Mouse (Mus musculus): ENCODE data around the gene Slc37a2.

Slc37a2 gene

DNA sequence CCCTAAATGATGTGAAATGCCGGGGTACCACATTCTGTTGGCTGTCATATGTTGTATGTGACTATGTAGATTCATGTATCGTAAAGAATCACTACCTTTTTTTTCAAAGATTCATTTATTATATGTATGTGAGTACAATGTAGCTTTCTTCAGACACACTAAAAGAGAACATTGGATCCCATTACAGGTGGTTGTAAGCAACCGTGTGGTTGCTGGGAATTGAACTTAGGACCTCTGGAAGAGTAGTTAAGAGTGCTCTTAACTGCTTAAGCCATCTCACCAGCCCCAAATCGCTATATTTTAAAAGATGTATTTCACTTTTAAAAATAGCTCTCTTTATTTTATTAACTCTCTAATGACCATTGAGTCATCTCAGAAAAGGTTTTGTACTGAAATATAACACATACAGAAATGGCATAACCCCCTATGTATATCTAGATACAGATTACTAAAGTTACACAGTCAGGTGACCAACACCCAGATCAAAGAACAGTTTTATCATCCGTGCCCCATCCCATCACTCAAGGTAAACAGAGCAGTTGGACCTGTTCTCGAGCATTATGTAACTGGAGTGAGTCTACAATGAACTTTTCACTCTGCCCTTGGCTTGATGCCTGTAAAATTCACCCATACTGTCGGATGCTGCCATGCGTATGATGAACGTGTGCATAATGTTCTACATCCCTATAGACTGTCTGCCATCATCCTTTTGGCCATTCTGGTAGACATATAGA is 41.0 kb downstream of the Slc37a2 start:
- DNase-seq (ENCODE audit: low read depth), result no peak

DNA sequence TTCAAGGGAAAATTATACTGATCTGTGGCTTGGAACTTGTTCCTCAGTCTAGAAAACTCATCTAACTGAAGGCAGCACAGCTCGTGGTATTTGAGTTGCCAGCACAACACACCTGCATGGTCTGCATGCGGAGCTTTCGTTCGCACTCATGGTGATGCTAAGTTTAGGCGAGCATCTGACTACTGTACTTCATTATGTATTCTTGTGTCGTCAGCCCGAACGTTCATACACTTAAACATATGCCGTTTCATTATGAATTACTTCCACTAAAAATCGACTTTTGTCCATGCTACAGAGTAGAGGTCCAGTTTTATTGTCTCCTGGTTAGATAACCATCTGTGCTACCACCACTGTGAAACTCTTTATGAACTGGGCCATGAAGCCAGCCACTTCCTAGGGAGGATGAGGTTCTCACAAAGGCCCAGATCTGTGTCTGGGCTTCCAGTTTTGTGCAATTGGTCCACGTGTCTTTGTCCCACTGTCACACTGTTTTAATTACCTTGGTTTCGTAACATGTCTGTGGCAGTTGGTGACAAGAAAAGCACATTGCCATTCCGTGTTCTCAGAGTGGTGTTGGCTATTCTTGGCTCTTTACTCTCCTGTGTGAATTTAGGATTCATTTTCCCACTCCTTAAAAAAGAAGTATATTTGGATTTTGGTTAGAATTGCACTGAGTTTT is 42.3 kb downstream of the Slc37a2 start:
- DNase-seq (ENCODE audit: low read depth), result no peak

DNA sequence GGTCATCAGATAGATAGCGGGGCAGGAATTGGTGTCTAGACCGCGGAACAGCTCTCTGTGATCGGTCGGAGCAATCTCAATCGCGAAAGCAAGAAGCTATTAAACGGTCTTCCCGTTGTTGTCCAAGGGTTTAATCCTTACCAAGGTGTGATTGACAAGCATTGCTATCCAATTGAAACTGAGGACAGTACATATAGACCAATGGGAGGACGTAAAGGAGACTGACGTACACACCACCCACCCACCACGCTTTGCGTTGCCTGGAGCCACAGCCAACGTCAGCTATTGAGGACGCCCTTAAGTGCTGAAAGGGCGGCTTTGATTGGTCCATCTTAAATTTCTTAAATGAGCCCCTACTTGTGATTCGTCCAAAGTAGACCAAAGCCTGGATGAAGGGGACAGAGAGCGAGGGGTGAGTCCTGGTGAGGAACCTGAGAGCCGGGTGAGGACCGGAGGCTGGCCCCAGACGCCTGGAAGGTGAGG is 47.6 kb downstream of the Slc37a2 start, which contains the start of gene Tmem218:
Gene Tmem218, plus strand, starts transcription at position 295 of the 483 bp plus-strand sequence.
- peak; percentile 100 for DNase-seq (ENCODE audit: low read depth)

DNA sequence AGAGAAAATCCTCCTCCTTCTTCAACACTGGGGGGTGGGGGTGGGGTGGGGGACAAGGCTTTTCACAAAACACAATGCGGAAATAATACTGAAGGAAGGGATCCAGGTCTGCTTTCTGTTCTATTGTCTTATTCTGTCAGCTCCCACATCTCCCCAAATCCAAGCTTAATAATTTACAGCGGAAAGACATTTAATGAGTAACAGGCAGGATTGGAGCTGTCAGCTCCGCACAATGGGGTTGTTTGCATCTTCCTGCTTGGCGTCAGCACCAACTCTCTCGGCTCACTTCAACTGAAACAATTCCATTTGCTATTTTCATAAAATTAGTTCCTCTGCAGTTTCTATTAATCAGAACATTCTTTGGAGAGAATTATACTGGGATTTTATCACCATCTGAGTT is 51.7 kb downstream of the Slc37a2 start:
- DNase-seq (ENCODE audit: low read depth), result no peak

DNA sequence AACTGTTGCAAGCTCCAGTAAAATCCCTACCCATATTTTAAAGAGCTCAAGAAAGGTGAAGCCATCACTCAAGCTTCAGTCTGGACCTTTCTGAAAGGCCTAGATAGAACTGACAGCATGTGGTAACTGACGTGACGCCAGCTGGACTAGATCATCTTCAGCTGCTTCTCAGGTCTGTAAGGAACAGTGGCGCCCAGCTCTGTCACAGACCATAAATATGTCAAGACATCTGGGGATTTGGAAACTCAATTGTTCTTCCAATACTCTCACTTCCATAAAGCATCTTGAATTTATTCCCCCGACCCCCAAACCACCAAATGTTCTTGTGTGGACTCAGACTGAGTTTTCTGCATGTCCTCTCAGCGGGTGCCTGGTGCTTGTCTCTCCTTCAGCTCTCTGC is 55.1 kb downstream of the Slc37a2 start:
- no peak for DNase-seq (ENCODE audit: low read depth)

DNA sequence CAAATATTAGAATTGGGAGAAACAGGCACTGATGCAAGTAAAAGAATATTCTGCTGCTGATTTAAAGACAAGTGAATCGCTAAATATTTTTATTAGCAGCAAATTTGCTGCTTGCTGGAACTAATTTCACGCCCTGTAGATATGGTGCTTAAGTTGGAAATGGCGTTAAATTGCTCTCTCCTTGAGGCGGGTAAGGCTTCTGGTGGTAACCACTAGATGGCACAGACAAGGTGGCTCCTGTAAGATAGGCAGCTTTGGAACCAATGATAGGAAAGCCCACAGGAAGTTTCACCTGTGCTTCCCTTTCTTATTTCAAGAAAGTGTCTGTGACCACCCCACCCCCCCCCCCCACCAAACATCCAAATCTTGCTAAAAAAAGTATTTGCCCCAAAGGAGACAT is 58.5 kb downstream of the Slc37a2 start:
- no peak for DNase-seq (ENCODE audit: low read depth)

DNA sequence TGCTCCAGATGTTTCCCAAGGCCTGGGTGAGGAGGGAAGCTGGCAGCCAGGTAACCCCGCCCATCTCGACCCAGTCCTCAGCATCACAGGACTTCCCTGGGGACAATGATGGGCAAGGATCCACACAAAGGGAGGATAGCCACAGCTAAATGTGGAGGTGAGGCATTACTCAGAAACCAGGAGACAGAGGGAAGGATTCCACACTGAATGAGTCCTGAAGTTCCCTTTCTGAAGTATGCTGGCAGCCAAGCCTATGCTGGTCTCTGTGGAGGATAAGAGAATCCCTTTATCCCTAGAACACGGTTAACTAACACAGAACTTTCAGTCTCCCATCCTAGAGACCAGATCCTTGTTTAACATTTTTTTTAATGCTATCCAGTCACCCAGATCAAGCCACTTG is 67.5 kb downstream of the Slc37a2 start:
- DNase-seq (ENCODE audit: low read depth), result no peak

DNA sequence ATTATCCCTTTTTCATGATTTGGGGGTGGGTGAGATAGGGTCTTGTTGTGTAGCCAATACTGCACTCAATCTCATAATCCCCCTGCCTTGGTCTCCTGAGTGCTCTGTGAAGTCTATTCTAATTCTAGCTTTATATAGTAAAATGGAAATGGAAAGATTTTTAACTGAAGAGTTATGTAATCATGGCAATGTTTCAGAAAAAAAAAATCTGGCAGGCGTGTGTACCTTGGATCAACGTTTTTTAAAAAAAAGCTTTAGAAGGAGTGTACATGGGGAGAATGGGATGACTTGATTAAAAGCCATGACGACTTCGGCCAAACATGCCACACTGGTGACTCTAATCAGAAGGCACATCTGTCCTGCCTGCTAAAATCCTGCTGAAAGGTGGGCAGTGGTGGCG is 68.1 kb downstream of the Slc37a2 start:
- no peak for DNase-seq (ENCODE audit: low read depth)

DNA sequence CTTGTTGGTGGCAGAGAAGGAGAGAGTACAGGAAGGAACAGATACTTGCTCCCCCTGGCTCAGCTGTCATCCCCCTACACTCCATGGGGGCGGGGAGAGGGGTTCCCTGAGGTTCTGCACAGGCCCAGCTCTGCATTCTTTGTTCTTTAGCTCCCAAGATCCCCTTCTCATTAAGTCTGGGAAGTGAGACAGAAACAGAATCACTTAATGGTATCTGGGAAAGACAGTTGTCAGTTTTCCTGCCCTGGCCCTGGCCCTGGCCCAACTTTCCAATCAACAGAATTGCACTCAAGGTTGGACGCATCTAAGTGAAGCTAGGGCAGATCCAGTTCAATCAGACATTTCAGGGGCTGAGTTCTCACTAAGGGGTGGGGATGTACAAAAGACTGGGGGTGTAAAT is 72.4 kb downstream of the Slc37a2 start:
- DNase-seq (ENCODE audit: low read depth), result no peak

DNA sequence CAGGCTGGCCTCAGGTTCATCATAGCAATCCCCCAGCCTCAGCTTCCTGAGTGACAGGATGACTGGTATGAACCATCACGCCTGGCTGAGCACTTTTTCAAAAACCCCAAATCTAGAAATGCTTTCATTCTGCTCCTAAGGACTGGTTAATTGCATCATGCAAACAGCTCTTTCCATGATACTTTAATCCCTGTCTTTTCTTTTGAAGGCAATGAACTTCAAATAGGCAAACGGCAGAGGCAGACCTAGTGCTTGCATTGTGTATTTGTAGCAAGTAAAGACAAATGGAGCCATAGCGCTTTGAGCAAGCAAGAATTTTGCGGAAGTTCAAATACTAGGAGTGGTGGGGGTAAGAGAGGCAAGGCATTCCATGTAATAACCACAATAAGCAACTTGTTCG is 73.9 kb downstream of the Slc37a2 start:
- DNase-seq (ENCODE audit: low read depth), result no peak

DNA sequence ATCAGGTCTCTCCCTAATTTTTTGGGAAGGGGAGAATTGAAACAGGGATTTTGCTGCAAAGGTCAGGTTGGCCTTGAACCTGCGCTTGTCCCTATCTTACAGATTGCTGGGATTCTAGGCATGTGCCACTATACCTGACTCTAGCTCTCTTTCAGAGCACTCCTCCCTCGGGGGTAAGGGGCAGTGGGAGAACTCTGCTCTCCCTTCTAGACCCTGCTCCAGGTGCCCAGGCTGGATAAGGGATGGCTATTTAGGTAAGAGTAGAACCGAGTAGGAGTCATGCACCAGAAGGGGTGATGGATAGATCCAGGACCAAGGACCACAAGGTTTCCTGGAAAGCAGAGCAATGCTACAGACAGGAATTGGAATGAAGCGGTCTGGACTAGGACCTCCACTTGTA is 75.9 kb downstream of the Slc37a2 start:
- no peak for DNase-seq (ENCODE audit: low read depth)

DNA sequence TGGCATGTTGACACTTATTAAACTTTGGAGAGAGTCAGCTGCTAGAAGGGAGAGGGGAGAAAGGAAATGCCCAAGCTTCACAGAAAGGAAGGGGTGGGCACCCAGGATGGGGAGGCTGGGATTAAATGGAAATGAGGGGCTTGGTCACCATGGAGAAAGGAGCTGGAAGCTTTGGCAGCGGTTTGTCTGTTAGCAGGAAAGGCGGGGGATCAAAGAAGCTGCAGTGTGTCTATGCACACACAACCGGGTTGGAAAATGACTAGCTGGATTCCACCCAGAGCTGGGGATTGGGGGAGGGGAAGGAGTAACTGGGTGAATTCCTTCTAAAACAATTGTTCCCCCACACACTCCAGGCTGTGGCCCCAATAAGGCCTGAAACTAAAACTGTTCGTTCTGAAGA is 76.6 kb downstream of the Slc37a2 start:
- DNase-seq (ENCODE audit: low read depth), result no peak
